Mouse (Mus musculus) kidney, postnatal 0 days (tissue): Measurements from ENCODE around the gene Olfr1412. TPM values are rescaled to one million over a fixed set of nuclear protein-coding genes. Genes with fewer than 3 reads are reported as not detected.

Experiments
- ATAC-seq: fragments of 200-750 bp; cut with Nextera tagmentation; replicated peaks from 2 replicates; pipeline ENCODE4 v1.8.0; 2017; ENCODE audit warnings: low read depth, moderate number of reproducible peaks, moderate TSS enrichment, moderate library complexity; ENCODE audit not compliant: low FRiP score
- DNase-seq: peaks from one replicate; pipeline ENCODE4 v3.0.0-alpha.2; 2016; ENCODE audit warnings: low spot score
- H3K27ac ChIP-seq: fragments of 300-500 bp; sonication (generic); 2 replicates; pipeline ENCODE4 v1.5.1; 2014; ENCODE audit warnings: mild to moderate bottlenecking
- H3K27me3 ChIP-seq: fragments of 300-500 bp; sonication (generic); 2 replicates; pipeline ENCODE4 v1.6.1; 2014; ENCODE audit warnings: low read length, mixed read lengths; ENCODE audit not compliant: insufficient read depth
- H3K36me3 ChIP-seq: fragments of 300-500 bp; sonication (generic); 2 replicates; pipeline ENCODE4 v1.6.1; 2014; ENCODE audit warnings: low read length, mixed read lengths; ENCODE audit not compliant: insufficient read depth
- H3K4me1 ChIP-seq: fragments of 300-500 bp; sonication (generic); replicated peaks from 2 replicates; pipeline ENCODE4 v1.6.1; 2014; ENCODE audit warnings: antibody characterized with exemption, low read length, mixed read lengths; ENCODE audit not compliant: insufficient read depth
- H3K4me2 ChIP-seq: fragments of 300-500 bp; sonication (generic); 2 replicates; pipeline ENCODE4 v1.6.1; 2014; ENCODE audit warnings: mild to moderate bottlenecking, low read length, moderate library complexity, mixed read lengths
- H3K4me3 ChIP-seq: fragments of 300-500 bp; sonication (generic); replicated peaks from 2 replicates; pipeline ENCODE4 v1.5.1; 2014; ENCODE audit warnings: low read depth, low read length
- H3K9ac ChIP-seq: fragments of 300-500 bp; sonication (generic); 2 replicates; pipeline ENCODE4 v1.6.1; 2014; ENCODE audit warnings: low read depth, low read length
- H3K9me3 ChIP-seq: fragments of 300-500 bp; sonication (generic); replicated peaks from 2 replicates; pipeline ENCODE4 v1.6.1; 2016; ENCODE audit warnings: low read length, inconsistent platforms, mixed read lengths
- CTCF ChIP-seq: IDR thresholded peaks from 2 replicates; pipeline ENCODE4 v1.5.1; 2016; ENCODE audit warnings: antibody characterized with exemption, low read depth, mild to moderate bottlenecking, moderate library complexity
- WGBS: fragments of 180-500 bp; shearing (Covaris S2); extraction: QIAGEN DNeasy Blood & Tissue Kit; methylation state at CpG from one replicate; pipeline ENCODE4 v1.1.7; 2014; 5-methylcytosine and 5-hydroxymethylcytosine counted together
- polyA plus RNA-seq: library from polyadenylated mRNA; unstranded; fragments of >200 nt; fragmentation: Nextera tagmentation; extraction: Ambion mirVana; gene quantifications from 2 replicates; pipeline ENCODE4 v1.2.1, GENCODE M21; 2015

Olfr1412 gene
- polyA plus RNA-seq, 1 experiment from 2014 or later = not detected

DNA sequence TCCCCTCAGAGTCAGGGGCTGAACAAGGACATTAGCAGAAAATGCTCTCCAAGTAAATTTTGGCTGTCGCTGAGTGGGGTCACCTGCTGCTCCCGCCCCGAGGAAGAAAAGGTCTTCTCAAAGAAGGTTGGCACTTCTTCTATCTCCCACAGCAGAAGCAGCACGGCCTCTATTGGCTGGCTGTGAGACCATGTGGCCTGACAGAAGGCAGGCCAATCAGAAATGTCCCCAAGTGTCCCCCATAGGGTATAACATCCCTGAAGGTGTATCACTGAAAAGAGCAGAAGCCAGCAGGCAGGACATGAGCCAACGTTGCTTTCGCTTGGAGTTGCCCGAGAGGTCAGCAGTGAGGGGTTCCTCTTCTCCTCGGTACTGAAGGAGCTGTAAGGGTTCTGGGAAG, 50.4 kb downstream of the Olfr1412 start:
- no peak for ATAC-seq
- H3K9me3 ChIP-seq = no peaks in the 10 kb centered on the region
- no peaks in the 10 kb centered on the region for H3K27me3 ChIP-seq
- no peak overlapping the region for H3K4me2 ChIP-seq
- 84% methylated on average over 8 of the region's 8 CpGs for WGBS
- H3K4me1 ChIP-seq = peaks cover 7% of the 10 kb centered on the region; the same call in 1 of the 2 replicates
- no peak overlapping the region for H3K27ac ChIP-seq
- no peak overlapping the region for H3K4me3 ChIP-seq
- no peak for TF ChIP-seq CTCF
- H3K9ac ChIP-seq = no peak overlapping the region
- DNase-seq = no peak
- H3K36me3 ChIP-seq = peaks cover 11% of the 10 kb centered on the region

DNA sequence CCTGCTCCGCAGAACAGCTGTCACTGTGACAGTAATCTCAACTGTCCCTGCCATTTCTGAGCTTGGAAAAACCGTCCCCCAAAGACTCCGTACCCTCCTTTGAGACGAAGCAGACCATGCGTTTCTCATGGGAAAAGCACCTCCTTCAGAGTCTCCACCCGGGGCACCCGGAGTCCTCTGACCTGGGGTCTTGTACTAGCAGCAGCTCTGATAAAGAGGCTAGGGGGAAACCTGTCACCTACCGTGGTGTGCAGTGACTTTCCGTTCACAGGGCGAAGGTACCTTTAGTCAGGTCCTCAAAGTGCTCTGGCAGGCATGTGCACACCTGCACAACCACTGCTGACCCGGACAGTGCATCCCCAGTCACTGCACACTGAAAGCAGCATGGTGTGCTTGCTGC, 51.1 kb downstream of the Olfr1412 start:
- no peak for ATAC-seq

DNA sequence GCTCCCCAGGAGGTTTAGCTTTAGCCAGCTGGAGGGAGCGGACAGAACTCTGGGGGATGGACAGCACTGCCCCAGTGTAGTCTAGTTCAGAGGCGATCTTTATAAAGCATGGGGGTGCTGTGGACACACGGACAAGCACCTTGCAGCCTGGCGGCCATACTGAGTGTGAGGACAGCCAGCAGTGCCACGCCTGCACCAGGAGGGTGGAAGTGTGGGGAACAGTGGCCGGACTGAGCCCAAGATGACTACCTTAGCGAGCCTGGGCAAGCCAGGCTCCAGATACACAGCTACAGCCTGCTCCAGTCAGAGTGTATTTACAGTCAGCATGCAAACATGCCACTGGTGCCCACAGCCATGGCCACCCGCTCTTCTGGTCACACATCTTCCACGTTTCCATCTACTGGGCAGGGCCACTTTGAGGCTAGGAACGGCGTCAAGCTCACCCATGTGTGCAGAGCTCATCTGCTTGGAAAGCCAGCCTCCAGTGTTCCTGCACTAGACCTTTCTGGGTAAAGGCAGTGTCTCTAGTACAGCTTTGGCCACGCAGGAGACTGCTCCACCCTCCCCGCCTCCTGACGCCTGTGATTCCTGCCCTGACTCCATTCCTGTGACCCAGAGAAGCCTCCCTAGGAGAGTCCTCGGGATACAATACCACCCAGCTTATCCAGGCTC, 52.1 kb downstream of the Olfr1412 start:
- DNase-seq = no peak
- TF ChIP-seq CTCF = no peak
- 92% methylated on average over 15 of the region's 15 CpGs for WGBS
- ATAC-seq = no peak
- Histone ChIP-seq H3K9me3 (no peaks in the 10 kb centered on the region), H3K27me3 (no peaks in the 10 kb centered on the region), H3K36me3 (peaks cover 11% of the 10 kb centered on the region), H3K4me2 (no peak overlapping the region), H3K4me1 (peaks cover 9% of the 10 kb centered on the region; the same call in 1 of the 2 replicates), H3K9ac (no peak overlapping the region), H3K27ac (no peak overlapping the region), H3K4me3 (no peak overlapping the region)

More for the DNA sequence above, 51.1 kb downstream of the Olfr1412 start:
- H3K36me3 ChIP-seq = peaks cover 11% of the 10 kb centered on the region
- no peak overlapping the region for H3K27ac ChIP-seq
- peaks cover 9% of the 10 kb centered on the region; the same call in 1 of the 2 replicates for H3K4me1 ChIP-seq
- no peak overlapping the region for H3K9ac ChIP-seq
- TF ChIP-seq CTCF = no peak
- H3K4me2 ChIP-seq = no peak overlapping the region
- no peaks in the 10 kb centered on the region for H3K27me3 ChIP-seq
- no peak overlapping the region for H3K4me3 ChIP-seq
- WGBS = 91% methylated on average over 11 of the region's 11 CpGs
- no peaks in the 10 kb centered on the region for H3K9me3 ChIP-seq
- no peak for DNase-seq

DNA sequence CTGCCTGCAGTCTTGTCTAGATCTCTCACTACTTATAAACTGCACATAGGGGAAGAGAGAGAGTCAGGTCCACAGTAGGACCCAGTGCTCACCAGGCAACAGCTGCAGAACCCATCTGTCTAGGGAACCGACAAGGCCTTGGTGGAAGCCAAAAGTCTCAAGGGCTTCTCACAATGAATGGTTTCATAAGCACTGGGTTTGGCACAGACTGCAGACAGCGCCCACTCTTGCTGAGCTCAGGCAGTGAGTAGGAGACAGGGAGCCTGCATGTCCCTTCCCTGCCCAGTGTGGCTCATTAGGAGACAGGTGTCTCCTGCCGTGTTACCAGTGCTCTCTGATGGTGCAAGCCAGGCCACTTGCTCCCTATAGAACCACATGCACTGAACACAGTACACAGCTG, 52.6 kb downstream of the Olfr1412 start:
- peaks cover 9% of the 10 kb centered on the region; the same call in 1 of the 2 replicates for H3K4me1 ChIP-seq
- DNase-seq (no peak), ATAC-seq (no peak)
- no peak overlapping the region for H3K9ac ChIP-seq
- no peaks in the 10 kb centered on the region for H3K9me3 ChIP-seq
- WGBS = 96% methylated on average over 3 of the region's 3 CpGs
- no peak overlapping the region for H3K4me3 ChIP-seq
- peaks cover 11% of the 10 kb centered on the region for H3K36me3 ChIP-seq
- no peak for TF ChIP-seq CTCF
- no peaks in the 10 kb centered on the region for H3K27me3 ChIP-seq
- H3K27ac ChIP-seq = no peak overlapping the region
- H3K4me2 ChIP-seq = no peak overlapping the region

DNA sequence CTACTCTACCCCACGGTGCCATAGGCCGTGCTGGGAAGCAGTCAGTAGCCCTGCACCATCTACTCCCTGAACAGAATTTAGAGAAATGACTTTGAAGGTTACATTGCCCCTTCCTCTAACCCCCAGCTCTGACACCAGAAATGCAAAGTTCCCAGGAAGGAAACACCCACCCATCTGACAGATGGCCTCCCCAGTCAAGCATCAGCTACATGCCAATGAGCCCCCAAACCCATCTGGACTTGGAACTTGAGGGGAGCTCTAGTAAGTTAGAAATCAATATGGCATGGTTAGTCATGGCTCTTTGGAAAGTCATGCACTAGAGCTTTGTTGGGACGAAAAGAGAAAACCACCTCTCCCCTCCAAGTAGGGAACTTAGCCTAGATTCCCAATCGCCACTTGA, 53.2 kb downstream of the Olfr1412 start:
- no peak overlapping the region for H3K4me2 ChIP-seq
- H3K9ac ChIP-seq = no peak overlapping the region
- DNase-seq (no peak), ATAC-seq (no peak)
- H3K9me3 ChIP-seq = no peaks in the 10 kb centered on the region
- TF ChIP-seq CTCF = no peak
- H3K4me3 ChIP-seq = no peak overlapping the region
- H3K27me3 ChIP-seq = no peaks in the 10 kb centered on the region
- 96% methylated on average over 4 of the region's 4 CpGs for WGBS
- peaks cover 11% of the 10 kb centered on the region for H3K36me3 ChIP-seq
- H3K4me1 ChIP-seq = peaks cover 9% of the 10 kb centered on the region; the same call in 1 of the 2 replicates
- no peak overlapping the region for H3K27ac ChIP-seq

DNA sequence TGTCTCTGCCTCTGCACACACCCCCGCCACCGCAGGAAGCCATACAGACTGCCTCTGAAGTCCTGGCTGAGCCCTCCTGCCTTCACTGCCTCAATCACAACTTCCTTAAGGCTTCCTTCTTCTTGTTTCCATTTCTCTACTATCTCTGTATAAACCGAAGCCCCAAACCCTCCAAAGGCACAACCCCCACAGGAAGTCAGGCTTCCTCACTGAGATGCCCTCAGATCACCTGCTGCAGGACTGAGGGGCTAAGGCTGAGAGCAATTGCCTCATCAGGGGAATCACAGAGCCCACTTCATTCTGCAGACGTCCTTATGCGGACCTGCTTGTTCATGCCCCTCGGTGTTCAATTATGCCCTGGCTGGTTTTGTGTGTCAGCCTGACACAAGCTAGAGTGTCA, 54.8 kb downstream of the Olfr1412 start:
- no peaks in the 10 kb centered on the region for H3K9me3 ChIP-seq
- no peak overlapping the region for H3K27ac ChIP-seq
- peaks cover 9% of the 10 kb centered on the region; the same call in 1 of the 2 replicates for H3K4me1 ChIP-seq
- ATAC-seq = no peak
- DNase-seq = no peak
- H3K9ac ChIP-seq = peak overlapping the region; percentile 87
- peaks cover 11% of the 10 kb centered on the region for H3K36me3 ChIP-seq
- 0 out of 2 replicates have a peak overlapping the region, but pooled peaks have one; percentile 80 for H3K4me3 ChIP-seq
- H3K27me3 ChIP-seq = no peaks in the 10 kb centered on the region
- H3K4me2 ChIP-seq = peak overlapping the region; percentile 92
- no peak for TF ChIP-seq CTCF
- 82% methylated on average over 6 of the region's 6 CpGs for WGBS

Other genes with a start within 250 kb of the Olfr1412 start
- gene Ndufa10, start 111.9 kb upstream of the Olfr1412 start, polyA plus RNA-seq = 385 and 415 TPM in 2 replicates
- not detected in 2 replicates for gene Olfr1416, start 100.7 kb upstream of the Olfr1412 start, polyA plus RNA-seq
- gene Olfr1415, start 89.7 kb upstream of the Olfr1412 start, polyA plus RNA-seq = not detected in 2 replicates
- gene Olfr1414, start 67.1 kb upstream of the Olfr1412 start, polyA plus RNA-seq = not detected in 2 replicates
- not detected in 2 replicates for gene Olfr1413, start 14.5 kb upstream of the Olfr1412 start, polyA plus RNA-seq
- not detected in 2 replicates for gene Olfr1411, start 8.6 kb downstream of the Olfr1412 start, polyA plus RNA-seq
- not detected in 2 replicates for gene Olfr1410, start 20.0 kb downstream of the Olfr1412 start, polyA plus RNA-seq
- gene Olfr12, start 32.0 kb downstream of the Olfr1412 start, polyA plus RNA-seq = not detected in 2 replicates
- 467 and 534 TPM in 2 replicates for gene Cops9, start 56.2 kb downstream of the Olfr1412 start, polyA plus RNA-seq
- gene Otos, start 63.1 kb downstream of the Olfr1412 start, polyA plus RNA-seq = 1.0 and 1.3 TPM in 2 replicates
- gene Gpc1, start 245.9 kb downstream of the Olfr1412 start, polyA plus RNA-seq = 38.7 and 39.8 TPM in 2 replicates